Mouse (Mus musculus) kidney, adult 2 months (tissue): Measurements from ENCODE around the gene Colec11.

Source experiments
- CTCF ChIP-seq: fragments of 200-500 bp; conservative IDR thresholded peaks from 2 replicates; pipeline ENCODE4 v1.5.1; 2011; ENCODE audit warnings: low read depth, mild to moderate bottlenecking, control low read depth, low read length, moderate library complexity, mixed read lengths; ENCODE audit not compliant: insufficient read depth, insufficient read length
- POLR2A ChIP-seq: fragments of 200-500 bp; IDR thresholded peaks from one replicate; pipeline ENCODE4 v1.6.1; 2011; ENCODE audit warnings: low read depth, low read length, control low read depth

- TF ChIP-seq CTCF (no peak), POLR2A (no peak)
Observed at GRCm38 (mm10) chr12:28578147-28578546, 45.0 kb downstream of the Colec11 start.
